Mouse (Mus musculus) myocyte (in vitro differentiated cells): ENCODE results near the gene Htr2a.

ENCODE experiments used
- CEBPB ChIP-seq: IDR thresholded peaks from 2 replicates; pipeline ENCODE4 v1.6.1; 2011; ENCODE audit warnings: mild to moderate bottlenecking, moderate library complexity; ENCODE audit not compliant: poor library complexity, insufficient read depth, severe bottlenecking
- E2F4 ChIP-seq: IDR thresholded peaks from one replicate; pipeline ENCODE4 v1.6.1; 2011; ENCODE audit warnings: mild to moderate bottlenecking, control low read depth, moderate library complexity; ENCODE audit not compliant: insufficient read depth
- MAX ChIP-seq: IDR thresholded peaks from one replicate; pipeline ENCODE4 v1.6.1; 2011; ENCODE audit warnings: low read depth, mild to moderate bottlenecking, control low read depth
- MYOD1 ChIP-seq, 3 experiments: IDR thresholded peaks; one replicate each; pipeline ENCODE4 v1.6.1; 2011; ENCODE audit warnings: control low read depth in 2 of 3, low read depth in 2 of 3, mild to moderate bottlenecking in 2 of 3, moderate library complexity in 1 of 3; ENCODE audit not compliant: insufficient read length in 2 of 3, control insufficient read depth in 1 of 3
- MYOG ChIP-seq, 3 experiments: IDR thresholded peaks; one replicate each; pipeline ENCODE4 v1.6.1; 2011; ENCODE audit warnings: control low read depth in 2 of 3, low read depth in 2 of 3, mild to moderate bottlenecking in 2 of 3; ENCODE audit not compliant: insufficient read length in 2 of 3, control insufficient read depth in 1 of 3, insufficient read depth in 1 of 3
- POLR2A ChIP-seq: IDR thresholded peaks from one replicate; pipeline ENCODE4 v1.6.1; 2011; ENCODE audit warnings: low read depth, mild to moderate bottlenecking, control low read depth, moderate library complexity; ENCODE audit not compliant: insufficient read length
- POLR2AphosphoS2 ChIP-seq: IDR thresholded peaks from one replicate; pipeline ENCODE4 v1.6.1; 2011; ENCODE audit warnings: low read depth, control low read depth; ENCODE audit not compliant: insufficient read length
- SRF ChIP-seq: IDR thresholded peaks from one replicate; pipeline ENCODE4 v1.6.1; 2011; ENCODE audit warnings: low read depth; ENCODE audit not compliant: control insufficient read depth, insufficient read length
- TCF12 ChIP-seq: IDR thresholded peaks from one replicate; pipeline ENCODE4 v1.6.1; 2011; ENCODE audit warnings: mild to moderate bottlenecking, control low read depth; ENCODE audit not compliant: poor library complexity, insufficient read depth, severe bottlenecking
- USF1 ChIP-seq: IDR thresholded peaks from one replicate; pipeline ENCODE4 v1.6.1; 2011; ENCODE audit warnings: low read depth, mild to moderate bottlenecking, control low read depth, moderate library complexity

DNA sequence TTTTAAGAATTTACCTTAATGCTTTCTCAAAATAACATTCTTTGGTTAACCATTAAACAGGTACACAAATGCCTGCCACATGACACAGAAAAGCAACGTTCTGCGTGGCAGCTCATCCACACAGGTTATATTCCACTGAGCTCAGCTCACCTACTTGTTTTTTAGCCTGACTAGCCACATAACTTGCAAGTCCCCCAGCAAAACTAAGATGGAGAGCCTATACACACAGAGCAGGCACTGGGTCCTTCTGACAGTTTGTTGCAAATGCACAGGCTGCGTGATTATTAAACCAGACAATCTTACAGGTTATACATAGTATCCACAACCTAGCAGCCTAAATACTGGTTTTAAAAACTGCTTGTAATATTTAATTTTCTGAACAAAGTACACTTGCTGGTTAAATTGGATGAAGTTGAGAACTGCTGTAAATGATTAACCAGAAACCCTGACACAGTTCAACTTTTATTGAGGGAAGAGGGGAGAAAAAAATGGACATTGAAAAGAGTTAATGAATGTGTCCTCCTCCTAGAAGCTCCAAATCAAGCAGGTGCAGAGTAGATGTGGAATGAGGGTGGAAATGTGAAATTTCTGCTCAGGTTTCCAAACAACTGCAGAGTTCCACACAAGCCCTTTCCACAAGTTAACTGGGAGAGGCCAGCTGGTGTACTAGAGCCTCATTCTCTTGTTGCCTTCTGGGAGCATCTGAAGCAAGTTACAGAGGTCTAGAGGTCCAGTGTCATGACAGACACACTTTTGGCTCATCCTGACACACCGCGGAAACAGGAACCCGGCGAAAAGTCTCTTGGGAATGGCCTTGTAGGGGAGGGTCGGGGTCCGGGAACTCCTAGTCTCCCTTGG lies 90.8 kb downstream of the Htr2a start:
- TF ChIP-seq POLR2A (no peak), USF1 (no peak), TCF12 (no peak), POLR2AphosphoS2 (no peak), SRF (no peak), MAX (no peak), CEBPB (no peak), E2F4 (no peak), MYOG (IDR thresholded peaks at IDR 0.05; ENCODE audit: control insufficient read depth in 1 of 3, insufficient read depth in 1 of 3, insufficient read length in 2 of 3, low read depth in 2 of 3) (no peak), MYOD1 (IDR thresholded peaks at IDR 0.05; ENCODE audit: control insufficient read depth in 1 of 3, insufficient read length in 2 of 3, low read depth in 2 of 3) (no peak)
